ENCODE assay signal across 10 mouse cellular contexts in genomic region chr6:98901259-98901658, GRCm38 (mm10).
"Had no signal": no experiment of that assay in that cellular context is flagged by ENCODE, and none has a peak within 500 bp of the region (broad histone marks: within the 10 kb centered on the region; RNA-seq: fewer than 3 reads in every experiment).

No protein-coding gene starts in this region.

- ATAC-seq: midbrain, embryonic 16.5 days had no signal

- DNase-seq: kidney, adult 9 months; kidney, postnatal 10 days; kidney, postnatal 4 days; left cerebral cortex, postnatal 4 days; lung, embryonic 14.5 days; lung, postnatal 10 days; right cerebral cortex, adult 18-20 months; right cerebral cortex, postnatal 25 days; thymus, postnatal 4 days had no signal
